In genomic region chr5:126954634-126955033, GRCm38 (mm10) we compare ENCODE assay signal across 28 mouse cellular contexts.
DNase-seq lines count a peak whose midpoint lies in the region; ATAC-seq lines count a peak whose summit lies in the region.
"Had no signal": no experiment of that assay in that cellular context is flagged by ENCODE, and none has a peak within 500 bp of the region (broad histone marks: within the 10 kb centered on the region; RNA-seq: fewer than 3 reads in every experiment).

No protein-coding gene starts in this region.

- no peak overlapping the region for H3K4me3 ChIP-seq in liver, embryonic 13.5 days (replicated peaks)
- H3K4me3 ChIP-seq in liver, embryonic 11.5 days (ENCODE audit: low read depth, low read length), result no peak overlapping the region
- H3K4me3 ChIP-seq in liver, embryonic 16.5 days (ENCODE audit: low read depth, low read length), result no peak overlapping the region
- H3K4me3 ChIP-seq: embryonic facial prominence, embryonic 13.5 days; embryonic facial prominence, embryonic 15.5 days; erythroblast, embryonic 14.5 days; forebrain, embryonic 10.5 days; forebrain, embryonic 12.5 days had no signal

- no peak overlapping the region for H3K27ac ChIP-seq in liver, embryonic 13.5 days
- H3K27ac ChIP-seq in liver, embryonic 11.5 days (ENCODE audit: low read depth, low read length), result no peak overlapping the region
- H3K27ac ChIP-seq in liver, embryonic 16.5 days (ENCODE audit: low read length), result no peak overlapping the region
- H3K27ac ChIP-seq: embryonic facial prominence, embryonic 13.5 days; embryonic facial prominence, embryonic 15.5 days; forebrain, embryonic 10.5 days; forebrain, embryonic 12.5 days had no signal

- ATAC-seq in liver, embryonic 13.5 days (ENCODE audit: low read depth), result 0 out of 2 replicates have a peak, but pooled peaks have one; percentile 51
- ATAC-seq in liver, embryonic 11.5 days (replicated peaks; ENCODE audit: low FRiP score), result no peak
- ATAC-seq in liver, embryonic 16.5 days (ENCODE audit: low read depth), result peak; percentile 48
- ATAC-seq: activated CD4-positive, CD25-positive, alpha-beta regulatory T cell, adult 4 months; CD4-positive, CD25-positive, alpha-beta regulatory T cell, adult 4 months; forebrain, embryonic 14.5 days; forebrain, embryonic 16.5 days; Patski had no signal

- H3K4me2 ChIP-seq in liver, embryonic 13.5 days, result no peak overlapping the region
- no peak overlapping the region for H3K4me2 ChIP-seq in liver, embryonic 11.5 days
- H3K4me2 ChIP-seq in liver, embryonic 16.5 days (ENCODE audit: low read depth, low read length), result no peak overlapping the region
- H3K4me2 ChIP-seq: embryonic facial prominence, embryonic 13.5 days; embryonic facial prominence, embryonic 15.5 days; forebrain, embryonic 12.5 days had no signal

- no peaks in the 10 kb centered on the region for H3K27me3 ChIP-seq in liver, embryonic 13.5 days
- no peaks in the 10 kb centered on the region for H3K27me3 ChIP-seq in liver, embryonic 11.5 days (replicated peaks; ENCODE audit: control insufficient read depth, insufficient read depth, low read length)
- no peaks in the 10 kb centered on the region for H3K27me3 ChIP-seq in liver, embryonic 16.5 days (ENCODE audit: control insufficient read depth, insufficient read depth, low read depth, low read length)
- H3K27me3 ChIP-seq: CH12.LX; embryonic facial prominence, embryonic 13.5 days; embryonic facial prominence, embryonic 15.5 days; forebrain, embryonic 12.5 days; Patski had no signal

- H3K9me3 ChIP-seq in liver, embryonic 13.5 days (replicated peaks), result peaks cover 18% of the 10 kb centered on the region; the same call in 1 of the 2 replicates
- 0 out of 2 replicates have a peak, but pooled peaks cover 7% of the 10 kb centered on the region for H3K9me3 ChIP-seq in liver, embryonic 11.5 days (ENCODE audit: control insufficient read depth, low read length)
- no peaks in the 10 kb centered on the region for H3K9me3 ChIP-seq in liver, embryonic 16.5 days (replicated peaks; ENCODE audit: control insufficient read depth, low read length)
- H3K9me3 ChIP-seq: embryonic facial prominence, embryonic 13.5 days; embryonic facial prominence, embryonic 15.5 days; forebrain, embryonic 10.5 days; forebrain, embryonic 12.5 days had no signal

- no peaks in the 10 kb centered on the region for H3K36me3 ChIP-seq in liver, embryonic 13.5 days
- no peaks in the 10 kb centered on the region for H3K36me3 ChIP-seq in liver, embryonic 11.5 days (ENCODE audit: control insufficient read depth, insufficient read depth, low read length)
- H3K36me3 ChIP-seq in liver, embryonic 16.5 days (ENCODE audit: control insufficient read depth, insufficient read depth), result no peaks in the 10 kb centered on the region
- H3K36me3 ChIP-seq: embryonic facial prominence, embryonic 13.5 days; embryonic facial prominence, embryonic 15.5 days; forebrain, embryonic 10.5 days; forebrain, embryonic 12.5 days; G1E had no signal

- H3K4me1 ChIP-seq in liver, embryonic 13.5 days (replicated peaks), result no peaks in the 10 kb centered on the region
- H3K4me1 ChIP-seq in liver, embryonic 11.5 days (replicated peaks; ENCODE audit: control insufficient read depth, insufficient read depth, low read length), result no peaks in the 10 kb centered on the region
- H3K4me1 ChIP-seq in liver, embryonic 16.5 days (ENCODE audit: control insufficient read depth, low read depth, low read length), result no peaks in the 10 kb centered on the region
- H3K4me1 ChIP-seq: embryonic facial prominence, embryonic 13.5 days; embryonic facial prominence, embryonic 15.5 days; forebrain, embryonic 10.5 days; forebrain, embryonic 12.5 days had no signal

- 66% methylated on average over 6 of the region's 6 CpGs for WGBS in liver, embryonic 13.5 days (ENCODE audit: insufficient replicate concordance)
- 76% methylated on average over 6 of the region's 6 CpGs for WGBS in liver, embryonic 11.5 days
- 59% methylated on average over 6 of the region's 6 CpGs for WGBS in liver, embryonic 16.5 days (ENCODE audit: insufficient replicate concordance)

- DNase-seq in heart, adult 11 months, result peak; percentile 42
- no peak for DNase-seq in heart, adult 8-10 months (ENCODE audit: low spot score)
- no peak for DNase-seq in liver, embryonic 13.5 days
- DNase-seq in liver, embryonic 11.5 days (ENCODE audit: low spot score), result no peak
- no peak for DNase-seq in adrenal gland, postnatal 10 days
- DNase-seq: adrenal gland, adult 8-10 months; adrenal gland, postnatal 25 days; B cell, adult 2 months; cerebellum, adult 11 months; cerebellum, adult 18-20 months; cerebellum, adult 8-10 months; cerebellum, adult 9-11 months; cerebellum, postnatal 14 days; cerebellum, postnatal 36 days; embryo, embryonic 11 days had no signal

- H3K9ac ChIP-seq in liver, embryonic 13.5 days, result no peak overlapping the region
- H3K9ac ChIP-seq in liver, embryonic 11.5 days (ENCODE audit: low read depth, low read length), result no peak overlapping the region
- no peak overlapping the region for H3K9ac ChIP-seq in liver, embryonic 16.5 days (ENCODE audit: low read depth, low read length)
- H3K9ac ChIP-seq: embryonic facial prominence, embryonic 13.5 days; embryonic facial prominence, embryonic 15.5 days; forebrain, embryonic 12.5 days had no signal
